Mouse (Mus musculus) embryo, embryonic 11 days (tissue): ENCODE data around the gene Vopp1.

Experiments
- DNase-seq: peaks from one replicate; pipeline ENCODE4 v3.0.0-alpha.2; 2015

The Vopp1 gene

GRCm38 (mm10) chr6:57701686-57702085 is 123.3 kb downstream of the Vopp1 start:
- no peak for DNase-seq

GRCm38 (mm10) chr6:57693116-57693515 is 131.8 kb downstream of the Vopp1 start:
- no peak for DNase-seq

- peak; percentile 92 for DNase-seq
Observed at GRCm38 (mm10) chr6:57691467-57692261, 133.3 kb downstream of the Vopp1 start, which contains the start of gene Pyurf. TSS of gene Pyurf (minus strand) at chr6:57692078.

GRCm38 (mm10) chr6:57684156-57684555 is 140.8 kb downstream of the Vopp1 start:
- no peak for DNase-seq
